Mouse (Mus musculus): ENCODE data around the gene Nrn1. TPM values are rescaled to one million over a fixed set of nuclear protein-coding genes. Genes with fewer than 3 reads are reported as not detected.
A peak's percentile ranks its signal among the peaks of the same experiment; 100 is the strongest.

The Nrn1 gene
- polyA plus RNA-seq, 1 experiment from 2014 or later, result 0.12 TPM

GRCm38 (mm10) chr13:36729731-36730340, 5.1 kb downstream of the Nrn1 start:
- no peaks in the 10 kb centered on the region; the same call in 1 of the 2 replicates for H3K4me1 ChIP-seq (ENCODE audit: insufficient read depth)
- peaks cover 98% of the 10 kb centered on the region for H3K27me3 ChIP-seq (ENCODE audit: insufficient read depth, low read length)
- no peak overlapping the region for H3K4me3 ChIP-seq (ENCODE audit: low read depth, low read length)
- 10% methylated on average over 13 of the region's 13 CpGs for WGBS
- no peak for TF ChIP-seq CTCF (IDR thresholded peaks at IDR 0.05; ENCODE audit: low read depth)
- ATAC-seq (ENCODE audit: insufficient read depth) (no peak), DNase-seq (no peak)
- no peak overlapping the region for H3K27ac ChIP-seq (ENCODE audit: low read depth)
- H3K36me3 ChIP-seq (ENCODE audit: insufficient read depth), result no peaks in the 10 kb centered on the region
- H3K9me3 ChIP-seq (ENCODE audit: low read depth, low read length), result 0 out of 2 replicates have a peak, but pooled peaks cover 3% of the 10 kb centered on the region
- H3K9ac ChIP-seq, result no peak overlapping the region
- no peak overlapping the region for H3K4me2 ChIP-seq

DNA sequence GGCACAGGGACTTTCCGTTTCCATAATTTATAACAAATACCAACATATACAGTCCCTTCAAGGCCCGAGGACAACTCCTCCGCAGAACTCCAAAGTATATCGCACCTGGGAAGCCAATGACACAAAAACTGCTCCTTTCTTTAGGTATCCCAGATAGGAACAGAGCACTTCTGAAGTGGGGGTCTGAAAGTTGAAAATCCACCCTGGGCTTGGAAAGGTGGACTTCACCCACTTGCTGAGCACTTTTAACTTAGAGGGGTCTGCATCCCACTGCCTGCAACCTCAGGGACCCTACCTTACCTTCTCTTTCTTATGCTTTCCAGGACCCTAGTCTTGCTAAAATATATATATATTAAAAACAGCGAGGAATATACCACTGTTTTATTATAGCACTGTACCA, 6.4 kb downstream of the Nrn1 start:
- Histone ChIP-seq H3K9ac (no peak overlapping the region), H3K36me3 (ENCODE audit: insufficient read depth) (no peaks in the 10 kb centered on the region), H3K27me3 (ENCODE audit: insufficient read depth, low read length) (peaks cover 98% of the 10 kb centered on the region), H3K4me3 (ENCODE audit: low read depth, low read length) (no peak overlapping the region), H3K27ac (ENCODE audit: low read depth) (no peak overlapping the region), H3K4me2 (no peak overlapping the region), H3K9me3 (ENCODE audit: low read depth, low read length) (0 out of 2 replicates have a peak, but pooled peaks cover 3% of the 10 kb centered on the region), H3K4me1 (ENCODE audit: insufficient read depth) (no peaks in the 10 kb centered on the region; the same call in 1 of the 2 replicates)
- WGBS, result 11% methylated on average over 5 of the region's 5 CpGs
- no peak for TF ChIP-seq CTCF (IDR thresholded peaks at IDR 0.05; ENCODE audit: low read depth)
- ATAC-seq (ENCODE audit: insufficient read depth), result no peak
- no peak for DNase-seq

DNA sequence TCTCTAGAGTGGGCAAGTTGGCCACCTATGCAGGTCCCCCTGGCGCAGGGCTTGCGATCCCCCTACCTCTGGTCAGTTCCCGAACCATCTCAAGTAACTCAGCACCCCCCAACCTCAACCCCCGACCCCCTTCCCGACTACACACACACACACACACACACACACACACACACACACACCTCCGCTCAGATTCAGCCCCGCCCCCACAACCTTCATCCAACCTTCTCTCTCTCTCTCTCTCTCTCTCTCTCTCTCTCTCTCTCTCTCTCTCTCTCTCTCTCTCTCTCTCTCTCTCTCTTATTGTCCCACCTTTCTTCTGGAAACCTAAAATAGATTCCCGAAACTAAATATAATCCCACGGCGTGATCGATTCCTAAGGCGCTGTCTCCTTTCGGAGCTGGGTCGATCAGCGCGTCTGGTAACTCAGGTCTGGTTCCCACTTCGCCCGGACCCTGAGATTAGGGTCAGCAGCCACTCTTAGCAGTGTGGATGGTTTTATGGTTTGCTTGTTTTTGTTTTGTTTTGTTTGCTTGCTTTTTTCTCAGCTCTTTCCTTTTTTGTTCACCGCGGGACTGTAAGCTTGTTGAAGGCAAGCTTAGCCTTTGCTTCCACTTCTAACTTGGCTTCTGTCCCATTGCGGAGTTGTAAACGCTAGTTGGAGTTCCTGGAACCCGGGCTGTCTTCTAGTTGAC, 7.0 kb downstream of the Nrn1 start:
- ATAC-seq (ENCODE audit: insufficient read depth) (no peak), DNase-seq (peak; percentile 45)
- H3K9ac ChIP-seq, result no peak overlapping the region
- H3K27me3 ChIP-seq (ENCODE audit: insufficient read depth, low read length), result peaks cover 98% of the 10 kb centered on the region
- WGBS, result 1% methylated on average over 21 of the region's 23 CpGs
- H3K27ac ChIP-seq (ENCODE audit: low read depth), result no peak overlapping the region
- peak overlapping the region; percentile 30 for H3K4me3 ChIP-seq (ENCODE audit: low read depth, low read length)
- no peaks in the 10 kb centered on the region; the same call in 1 of the 2 replicates for H3K4me1 ChIP-seq (ENCODE audit: insufficient read depth)
- 0 out of 2 replicates have a peak, but pooled peaks cover 3% of the 10 kb centered on the region for H3K9me3 ChIP-seq (ENCODE audit: low read depth, low read length)
- no peaks in the 10 kb centered on the region for H3K36me3 ChIP-seq (ENCODE audit: insufficient read depth)
- TF ChIP-seq CTCF (IDR thresholded peaks at IDR 0.05; ENCODE audit: low read depth), result no peak
- H3K4me2 ChIP-seq, result no peak overlapping the region; the same call in 1 of the 2 replicates

DNA sequence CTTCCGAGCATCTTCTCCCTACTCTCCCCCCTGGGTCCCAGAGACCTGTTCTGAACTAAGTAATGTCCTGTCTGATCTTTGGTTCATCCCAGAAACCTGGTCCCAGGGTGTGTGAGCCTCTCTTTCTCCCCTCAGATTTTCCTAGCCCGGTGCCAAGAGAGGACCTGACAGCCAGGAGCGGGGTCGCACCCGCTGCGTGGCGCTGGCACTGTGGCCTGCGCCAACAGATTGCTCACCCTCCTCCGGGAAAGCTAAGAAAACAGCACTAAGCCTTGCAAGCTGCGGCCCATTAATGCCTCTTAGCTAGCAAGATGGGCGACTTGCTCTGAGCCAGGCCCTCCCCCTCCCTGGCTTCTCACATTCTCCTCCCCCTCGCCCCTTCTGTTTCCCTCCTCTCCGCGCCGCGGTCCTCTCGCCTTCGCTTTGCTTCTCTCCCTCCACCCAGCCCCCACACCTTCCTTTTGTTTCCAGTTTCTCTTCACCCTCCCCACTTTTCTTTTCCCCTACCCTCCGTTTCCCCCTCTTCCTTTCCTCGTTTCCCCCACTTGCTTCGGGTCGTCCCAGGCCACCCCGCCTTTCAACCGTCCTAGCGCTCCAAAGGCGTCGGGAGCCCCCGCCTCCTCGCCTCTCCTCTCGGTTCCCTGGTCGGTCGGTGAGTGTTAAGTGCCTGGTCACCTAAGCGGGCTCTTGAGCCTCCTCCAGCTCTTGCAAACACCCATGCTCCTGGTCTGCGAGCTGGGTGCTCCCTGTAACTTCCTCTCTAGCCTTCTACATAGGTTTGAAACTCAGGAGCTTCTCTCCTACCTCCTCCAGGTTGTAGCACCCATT, 7.8 kb downstream of the Nrn1 start:
- peaks cover 98% of the 10 kb centered on the region for H3K27me3 ChIP-seq (ENCODE audit: insufficient read depth, low read length)
- H3K27ac ChIP-seq (ENCODE audit: low read depth), result no peak overlapping the region
- H3K36me3 ChIP-seq (ENCODE audit: insufficient read depth), result no peaks in the 10 kb centered on the region
- TF ChIP-seq CTCF (IDR thresholded peaks at IDR 0.05; ENCODE audit: low read depth), result no peak
- H3K4me2 ChIP-seq, result peak overlapping the region; percentile 56
- DNase-seq (no peak), ATAC-seq (ENCODE audit: insufficient read depth) (no peak)
- H3K4me1 ChIP-seq (ENCODE audit: insufficient read depth), result no peaks in the 10 kb centered on the region; the same call in 1 of the 2 replicates
- WGBS, result under 1% methylated on average over 33 of the region's 34 CpGs
- H3K9me3 ChIP-seq (ENCODE audit: low read depth, low read length), result 0 out of 2 replicates have a peak, but pooled peaks cover 3% of the 10 kb centered on the region
- peak overlapping the region; percentile 30 for H3K4me3 ChIP-seq (ENCODE audit: low read depth, low read length)
- no peak overlapping the region for H3K9ac ChIP-seq

- H3K27ac ChIP-seq (ENCODE audit: low read depth), result no peak overlapping the region
- DNase-seq (no peak), ATAC-seq (ENCODE audit: insufficient read depth) (no peak)
- 0 out of 2 replicates have a peak, but pooled peaks cover 3% of the 10 kb centered on the region for H3K9me3 ChIP-seq (ENCODE audit: low read depth, low read length)
- peak overlapping the region; percentile 30 for H3K4me3 ChIP-seq (ENCODE audit: low read depth, low read length)
- H3K27me3 ChIP-seq (ENCODE audit: insufficient read depth, low read length), result peaks cover 99% of the 10 kb centered on the region
- H3K4me2 ChIP-seq, result peak overlapping the region; percentile 56
- H3K9ac ChIP-seq, result no peak overlapping the region
- H3K4me1 ChIP-seq (ENCODE audit: insufficient read depth), result no peaks in the 10 kb centered on the region; the same call in 1 of the 2 replicates
- H3K36me3 ChIP-seq (ENCODE audit: insufficient read depth), result no peaks in the 10 kb centered on the region
- no peak for TF ChIP-seq CTCF (IDR thresholded peaks at IDR 0.05; ENCODE audit: low read depth)
- under 1% methylated on average over 24 of the region's 24 CpGs for WGBS
These were observed 8.4 kb downstream of the Nrn1 start for GRCm38 (mm10) chr13:36726551-36726950.

DNA sequence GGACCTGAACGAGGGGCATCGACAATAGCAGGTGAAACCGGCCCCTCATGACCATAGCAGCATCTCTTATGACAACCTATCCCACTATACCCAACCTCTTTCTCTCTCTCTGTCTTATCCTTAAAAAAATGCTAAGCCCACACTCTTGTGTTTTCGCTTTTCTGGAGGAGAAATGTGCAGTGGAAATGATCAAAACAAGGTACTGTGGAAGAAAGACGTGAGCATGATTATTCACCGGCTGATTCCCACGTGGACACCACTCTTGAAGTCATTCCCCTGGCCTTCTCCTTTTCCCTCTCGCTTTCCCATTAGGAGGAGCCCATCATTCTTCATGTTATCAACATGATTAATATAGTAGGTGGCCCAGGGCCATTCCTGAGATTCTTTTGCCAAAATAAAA, 9.1 kb downstream of the Nrn1 start:
- no peak for DNase-seq
- WGBS, result 4% methylated on average over 8 of the region's 8 CpGs
- no peak overlapping the region for H3K4me2 ChIP-seq
- ATAC-seq (ENCODE audit: insufficient read depth), result no peak
- H3K9me3 ChIP-seq (ENCODE audit: low read depth, low read length), result 0 out of 2 replicates have a peak, but pooled peaks cover 3% of the 10 kb centered on the region
- no peak overlapping the region for H3K9ac ChIP-seq
- H3K27ac ChIP-seq (ENCODE audit: low read depth), result no peak overlapping the region
- H3K4me1 ChIP-seq (ENCODE audit: insufficient read depth), result no peaks in the 10 kb centered on the region; the same call in 1 of the 2 replicates
- no peak for TF ChIP-seq CTCF (IDR thresholded peaks at IDR 0.05; ENCODE audit: low read depth)
- no peak overlapping the region for H3K4me3 ChIP-seq (ENCODE audit: low read depth, low read length)
- no peaks in the 10 kb centered on the region for H3K36me3 ChIP-seq (ENCODE audit: insufficient read depth)
- peaks cover 94% of the 10 kb centered on the region for H3K27me3 ChIP-seq (ENCODE audit: insufficient read depth, low read length)

Measured in lung, embryonic 14.5 days (tissue).